Mouse (Mus musculus) hindbrain, embryonic 15.5 days (tissue): ENCODE data around the gene Smcr8. TPM values are rescaled to one million over a fixed set of nuclear protein-coding genes. Genes with fewer than 3 reads are reported as not detected.
A peak's percentile ranks its signal among the peaks of the same experiment; 100 is the strongest.

Source experiments
- ATAC-seq: fragments of 200-750 bp; cut with Nextera tagmentation; 2 replicates; pipeline ENCODE4 v1.8.0; 2017; ENCODE audit warnings: low read depth, moderate number of reproducible peaks, moderate TSS enrichment; ENCODE audit not compliant: low FRiP score
- H3K27ac ChIP-seq: fragments of 300-500 bp; sonication (generic); replicated peaks from 2 replicates; pipeline ENCODE4 v1.5.1; 2015; ENCODE audit warnings: mild to moderate bottlenecking, inconsistent platforms
- H3K27me3 ChIP-seq: fragments of 300-500 bp; sonication (generic); 2 replicates; pipeline ENCODE4 v1.6.1; 2015; ENCODE audit warnings: control low read depth, inconsistent platforms
- H3K36me3 ChIP-seq: fragments of 300-500 bp; sonication (generic); 2 replicates; pipeline ENCODE4 v1.6.1; 2015; ENCODE audit warnings: control low read depth, inconsistent platforms
- H3K4me1 ChIP-seq: fragments of 300-500 bp; sonication (generic); replicated peaks from 2 replicates; pipeline ENCODE4 v1.6.1; 2015; ENCODE audit warnings: control low read depth, inconsistent platforms
- H3K4me2 ChIP-seq: fragments of 300-500 bp; sonication (generic); 2 replicates; pipeline ENCODE4 v1.6.1; 2015; ENCODE audit warnings: moderate library complexity, mild to moderate bottlenecking, inconsistent platforms
- H3K4me3 ChIP-seq: fragments of 300-500 bp; sonication (generic); 2 replicates; pipeline ENCODE4 v1.5.1; 2015; ENCODE audit warnings: mild to moderate bottlenecking, inconsistent platforms
- H3K9ac ChIP-seq: fragments of 300-500 bp; sonication (generic); 2 replicates; pipeline ENCODE4 v1.6.1; 2015; ENCODE audit warnings: inconsistent platforms
- H3K9me3 ChIP-seq: fragments of 300-500 bp; sonication (generic); 2 replicates; pipeline ENCODE4 v1.6.1; 2016; ENCODE audit warnings: control low read depth, inconsistent platforms
- WGBS: fragments of 180-500 bp; shearing (Covaris S2); methylation state at CpG from one replicate; pipeline ENCODE4 v1.1.7; 2015; 5-methylcytosine and 5-hydroxymethylcytosine counted together
- polyA plus RNA-seq: library from polyadenylated mRNA; unstranded; fragments of >200 nt; fragmentation: Nextera tagmentation; extraction: Ambion mirVana; gene quantifications from 2 replicates; pipeline ENCODE4 v1.2.1, GENCODE M21; 2015

The Smcr8 gene
- 5.7 and 6.7 TPM in 2 replicates for polyA plus RNA-seq

GRCm38 (mm10) chr11:60776829-60777740, at the start of gene Smcr8, which contains the start of gene Top3a:
Smcr8 (plus strand) TSS chr11:60777524.
Top3a (minus strand) TSS chr11:60777365.
- H3K4me3 ChIP-seq = peak within 1 kb of the TSS; percentile 90
- peaks cover 72% of the 10 kb centered on the region for H3K4me1 ChIP-seq
- no peaks in the 10 kb centered on the region for H3K9me3 ChIP-seq
- peak; percentile 99 for ATAC-seq
- peak within 1 kb of the TSS; percentile 78 for H3K9ac ChIP-seq
- no peaks in the 10 kb centered on the region for H3K27me3 ChIP-seq
- peak within 1 kb of the TSS; percentile 84 for H3K27ac ChIP-seq
- H3K4me2 ChIP-seq = peak within 1 kb of the TSS; percentile 92
- 0 out of 2 replicates have a peak, but pooled peaks cover 3% of the 10 kb centered on the region for H3K36me3 ChIP-seq
- under 1% methylated on average over 62 of the region's 62 CpGs for WGBS

- Histone ChIP-seq H3K4me2 (peak within 1 kb of the TSS; percentile 77), H3K27me3 (no peaks in the 10 kb centered on the region), H3K4me3 (peak within 1 kb of the TSS; percentile 69), H3K9me3 (no peaks in the 10 kb centered on the region), H3K9ac (peak within 1 kb of the TSS; percentile 77), H3K4me1 (peaks cover 36% of the 10 kb centered on the region), H3K36me3 (peaks cover 36% of the 10 kb centered on the region), H3K27ac (peak within 1 kb of the TSS; percentile 92)
- peak; percentile 96 for ATAC-seq
- WGBS = under 1% methylated on average over 44 of the region's 44 CpGs
Observed at GRCm38 (mm10) chr11:60728260-60728761, 49.0 kb upstream of the Smcr8 start, which contains the start of gene Mief2. Mief2 (plus strand) TSS chr11:60728398.

- Histone ChIP-seq H3K36me3 (peaks cover 27% of the 10 kb centered on the region), H3K27ac (no peak overlapping the region), H3K4me2 (peak overlapping the region; percentile 77), H3K9me3 (no peaks in the 10 kb centered on the region), H3K4me1 (peaks cover 36% of the 10 kb centered on the region), H3K27me3 (no peaks in the 10 kb centered on the region), H3K4me3 (peak overlapping the region; percentile 69), H3K9ac (peak overlapping the region; percentile 61)
- WGBS = 74% methylated on average over 6 of the region's 6 CpGs
- no peak for ATAC-seq
Observed at GRCm38 (mm10) chr11:60729217-60729641, 48.1 kb upstream of the Smcr8 start.

- H3K4me1 ChIP-seq = peaks cover 33% of the 10 kb centered on the region
- H3K4me2 ChIP-seq = no peak overlapping the region
- no peak for ATAC-seq
- no peak overlapping the region for H3K9ac ChIP-seq
- H3K4me3 ChIP-seq = no peak overlapping the region
- H3K9me3 ChIP-seq = no peaks in the 10 kb centered on the region
- H3K27ac ChIP-seq = no peak overlapping the region
- H3K27me3 ChIP-seq = no peaks in the 10 kb centered on the region
- peaks cover 21% of the 10 kb centered on the region for H3K36me3 ChIP-seq
- WGBS = 92% methylated on average over 9 of the region's 9 CpGs
Observed at GRCm38 (mm10) chr11:60730169-60730568, 47.2 kb upstream of the Smcr8 start.

GRCm38 (mm10) chr11:60731251-60731650, 46.1 kb upstream of the Smcr8 start:
- Histone ChIP-seq H3K36me3 (peaks cover 25% of the 10 kb centered on the region), H3K27me3 (no peaks in the 10 kb centered on the region), H3K4me3 (no peak overlapping the region), H3K4me2 (no peak overlapping the region), H3K9ac (no peak overlapping the region), H3K27ac (no peak overlapping the region), H3K9me3 (no peaks in the 10 kb centered on the region), H3K4me1 (peaks cover 23% of the 10 kb centered on the region)
- WGBS = 92% methylated on average over 14 of the region's 14 CpGs
- ATAC-seq = no peak

- no peak overlapping the region for H3K9ac ChIP-seq
- H3K36me3 ChIP-seq = peaks cover 26% of the 10 kb centered on the region
- no peak overlapping the region for H3K4me3 ChIP-seq
- H3K4me2 ChIP-seq = no peak overlapping the region
- no peak for ATAC-seq
- H3K27me3 ChIP-seq = no peaks in the 10 kb centered on the region
- peaks cover 5% of the 10 kb centered on the region for H3K4me1 ChIP-seq
- 76% methylated on average over 2 of the region's 2 CpGs for WGBS
- H3K9me3 ChIP-seq = no peaks in the 10 kb centered on the region
- no peak overlapping the region for H3K27ac ChIP-seq
Observed at GRCm38 (mm10) chr11:60734206-60734605, 43.1 kb upstream of the Smcr8 start.

- Histone ChIP-seq H3K4me2 (no peak overlapping the region), H3K27me3 (no peaks in the 10 kb centered on the region), H3K9me3 (no peaks in the 10 kb centered on the region), H3K4me3 (no peak overlapping the region), H3K4me1 (no peaks in the 10 kb centered on the region; the same call in 1 of the 2 replicates), H3K36me3 (peaks cover 29% of the 10 kb centered on the region), H3K9ac (no peak overlapping the region), H3K27ac (no peak overlapping the region)
- no peak for ATAC-seq
- 76% methylated on average over 5 of the region's 5 CpGs for WGBS
Observed at GRCm38 (mm10) chr11:60735191-60735590, 42.1 kb upstream of the Smcr8 start.

GRCm38 (mm10) chr11:60736491-60736890, 40.8 kb upstream of the Smcr8 start:
- no peak for ATAC-seq
- Histone ChIP-seq H3K9ac (no peak overlapping the region), H3K27me3 (no peaks in the 10 kb centered on the region), H3K9me3 (no peaks in the 10 kb centered on the region), H3K27ac (no peak overlapping the region), H3K36me3 (peaks cover 30% of the 10 kb centered on the region), H3K4me1 (no peaks in the 10 kb centered on the region; the same call in 1 of the 2 replicates), H3K4me3 (no peak overlapping the region), H3K4me2 (no peak overlapping the region)
- WGBS = 90% methylated on average over 3 of the region's 3 CpGs

GRCm38 (mm10) chr11:60737450-60737849, 39.9 kb upstream of the Smcr8 start:
- H3K4me2 ChIP-seq = no peak overlapping the region
- ATAC-seq = no peak
- H3K27me3 ChIP-seq = no peaks in the 10 kb centered on the region
- no peaks in the 10 kb centered on the region for H3K9me3 ChIP-seq
- H3K36me3 ChIP-seq = peaks cover 32% of the 10 kb centered on the region
- H3K4me1 ChIP-seq = no peaks in the 10 kb centered on the region
- no peak overlapping the region for H3K9ac ChIP-seq
- H3K4me3 ChIP-seq = no peak overlapping the region
- H3K27ac ChIP-seq = no peak overlapping the region

- no peak overlapping the region for H3K4me3 ChIP-seq
- H3K4me2 ChIP-seq = no peak overlapping the region
- no peaks in the 10 kb centered on the region for H3K27me3 ChIP-seq
- peaks cover 42% of the 10 kb centered on the region for H3K36me3 ChIP-seq
- WGBS = 85% methylated on average over 3 of the region's 3 CpGs
- no peak overlapping the region for H3K27ac ChIP-seq
- no peak for ATAC-seq
- H3K9me3 ChIP-seq = no peaks in the 10 kb centered on the region
- H3K4me1 ChIP-seq = no peaks in the 10 kb centered on the region
- no peak overlapping the region for H3K9ac ChIP-seq
Observed at GRCm38 (mm10) chr11:60740321-60740720, 37.0 kb upstream of the Smcr8 start.

- no peak overlapping the region for H3K4me3 ChIP-seq
- H3K36me3 ChIP-seq = peaks cover 58% of the 10 kb centered on the region
- H3K27ac ChIP-seq = no peak overlapping the region
- H3K27me3 ChIP-seq = no peaks in the 10 kb centered on the region
- H3K9ac ChIP-seq = no peak overlapping the region
- ATAC-seq = no peak
- 98% methylated on average over 7 of the region's 7 CpGs for WGBS
- H3K9me3 ChIP-seq = no peaks in the 10 kb centered on the region
- no peaks in the 10 kb centered on the region for H3K4me1 ChIP-seq
- H3K4me2 ChIP-seq = no peak overlapping the region
Observed at GRCm38 (mm10) chr11:60755570-60755969, 21.8 kb upstream of the Smcr8 start.

- Histone ChIP-seq H3K4me2 (no peak overlapping the region), H3K4me3 (no peak overlapping the region), H3K27ac (no peak overlapping the region), H3K9ac (no peak overlapping the region), H3K4me1 (no peaks in the 10 kb centered on the region), H3K9me3 (no peaks in the 10 kb centered on the region), H3K27me3 (no peaks in the 10 kb centered on the region), H3K36me3 (peaks cover 32% of the 10 kb centered on the region)
- no peak for ATAC-seq
- WGBS = 98% methylated on average over 3 of the region's 3 CpGs
Observed at GRCm38 (mm10) chr11:60761681-60762080, 15.6 kb upstream of the Smcr8 start.
